Mouse (Mus musculus) kidney, adult 18-20 months (tissue): ENCODE data around the gene Epo.

Experiments
- DNase-seq: peaks from one replicate; pipeline ENCODE4 v3.0.0; 2021

Gene Epo

DNA sequence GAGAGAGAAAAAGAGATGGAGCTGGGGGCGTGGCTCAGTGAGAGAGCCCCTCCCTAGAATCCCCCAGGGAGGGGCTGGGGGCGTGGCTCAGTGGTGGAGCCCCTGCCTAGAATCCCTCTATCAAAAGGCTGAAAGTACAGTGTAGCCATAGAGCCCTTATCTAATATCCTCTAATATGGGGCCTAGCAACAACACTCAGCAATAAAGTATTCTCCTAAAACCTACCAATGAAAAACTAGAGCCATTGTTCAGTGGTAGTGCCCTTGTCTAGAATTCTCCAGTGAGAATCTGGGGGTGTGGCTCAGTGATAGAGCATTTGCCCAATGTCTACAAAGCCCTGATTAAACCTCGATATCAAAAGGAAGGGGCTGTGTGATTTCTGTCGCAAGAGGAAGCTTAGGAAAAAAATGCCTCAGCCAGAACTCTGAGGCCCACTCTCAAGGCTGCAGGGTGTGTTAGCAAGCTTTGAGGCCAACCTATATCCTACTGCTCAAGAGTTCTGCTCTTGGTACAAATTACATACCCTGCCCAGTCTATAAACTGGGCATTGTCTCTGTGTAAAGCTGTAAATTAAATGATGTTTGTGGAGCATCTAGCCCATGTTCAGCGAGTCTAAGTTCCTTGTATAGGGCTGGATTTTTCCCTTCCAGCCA is 60.7 kb downstream of the Epo start:
- no peak for DNase-seq

DNA sequence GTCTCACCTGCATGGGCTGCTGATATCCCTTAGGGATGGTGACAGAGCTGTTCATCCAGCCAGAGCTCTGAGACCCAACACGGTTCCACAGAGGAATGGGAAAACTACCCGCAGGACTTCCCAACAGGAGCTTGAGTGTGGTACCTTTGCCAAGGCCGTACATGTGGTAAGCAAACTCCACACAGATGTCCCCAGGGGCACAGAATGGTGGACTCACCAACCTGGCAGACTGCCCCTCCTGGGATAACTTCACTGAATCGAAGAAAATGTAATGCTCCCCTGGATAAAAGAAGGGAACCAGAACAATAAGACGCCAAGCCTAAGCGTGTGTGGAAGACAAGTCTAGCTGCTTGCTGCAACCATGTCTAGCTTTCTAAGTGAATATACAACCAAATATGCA is 66.1 kb downstream of the Epo start:
- no peak for DNase-seq

DNA sequence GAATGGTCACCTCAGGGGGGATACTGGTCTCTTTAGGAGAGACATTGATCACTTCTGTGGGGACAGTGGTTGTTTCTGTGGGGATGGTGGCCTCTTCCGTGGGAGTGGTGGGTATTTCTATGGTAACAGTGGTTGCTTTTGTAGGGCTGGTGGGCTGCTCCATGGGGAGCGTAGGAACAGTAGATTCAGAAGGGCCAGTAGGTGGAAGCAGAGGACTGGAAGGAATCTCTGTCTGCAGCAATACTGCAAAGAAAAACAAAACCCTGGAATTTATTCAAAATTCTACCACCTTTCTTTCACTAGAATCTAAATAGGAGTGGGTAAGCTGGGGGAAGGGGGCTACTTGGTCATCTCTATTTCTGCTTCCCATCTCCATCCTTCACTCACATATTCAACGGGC is 68.0 kb downstream of the Epo start:
- no peak for DNase-seq

DNA sequence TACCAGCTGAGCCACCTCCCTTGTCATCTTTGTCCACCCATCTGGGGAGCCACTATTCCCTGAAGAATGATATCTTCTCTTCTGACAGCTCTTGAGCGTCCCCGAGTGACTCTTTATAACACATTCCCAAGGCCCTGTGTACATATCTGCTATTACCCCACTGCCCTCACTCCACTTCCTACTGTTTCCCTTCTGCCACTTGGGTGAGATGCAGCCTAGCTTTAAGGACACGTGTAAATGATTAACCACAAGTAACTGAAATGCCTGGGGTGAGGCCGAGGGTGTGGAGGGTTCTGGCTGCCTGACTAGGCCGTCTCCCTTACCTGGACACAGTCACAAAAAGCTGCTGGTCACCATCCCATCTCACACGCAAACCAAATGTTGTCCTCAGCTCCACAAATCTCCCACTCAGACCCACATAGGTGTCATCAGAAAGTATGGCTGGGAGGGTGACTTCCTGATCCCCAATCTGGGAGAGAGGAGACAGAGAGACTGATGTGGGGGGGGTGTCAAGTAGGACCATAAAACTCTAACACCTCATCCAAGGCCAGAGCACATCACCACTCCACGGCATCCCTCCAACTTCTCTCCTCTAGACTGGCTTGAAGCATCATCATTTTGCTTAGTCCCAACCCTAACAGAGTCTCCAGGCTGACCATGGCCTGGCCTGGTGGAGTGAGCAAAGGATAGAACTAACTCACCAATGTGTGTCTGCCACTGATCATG is 77.0 kb downstream of the Epo start:
- DNase-seq, result peak; percentile 41

DNA sequence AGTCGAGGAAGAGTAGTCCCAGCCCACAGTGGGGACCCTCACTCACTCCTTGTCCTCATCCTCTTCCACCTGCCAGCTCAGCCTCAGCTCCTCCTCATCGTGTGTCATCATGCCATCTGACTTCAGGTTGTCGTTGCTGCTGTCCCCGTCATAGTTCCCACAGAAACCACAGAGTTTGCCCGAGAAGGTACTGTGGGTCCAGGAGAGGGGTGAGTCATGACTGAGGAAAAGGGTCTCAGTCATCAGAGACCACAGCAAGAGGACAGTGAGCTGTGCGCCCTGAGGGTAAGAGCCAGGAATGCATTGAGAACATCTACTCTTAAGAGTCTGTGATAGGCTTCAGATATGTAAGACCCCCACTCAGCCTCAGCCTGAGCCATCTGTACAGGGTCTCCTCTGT is 77.8 kb downstream of the Epo start:
- DNase-seq, result no peak

DNA sequence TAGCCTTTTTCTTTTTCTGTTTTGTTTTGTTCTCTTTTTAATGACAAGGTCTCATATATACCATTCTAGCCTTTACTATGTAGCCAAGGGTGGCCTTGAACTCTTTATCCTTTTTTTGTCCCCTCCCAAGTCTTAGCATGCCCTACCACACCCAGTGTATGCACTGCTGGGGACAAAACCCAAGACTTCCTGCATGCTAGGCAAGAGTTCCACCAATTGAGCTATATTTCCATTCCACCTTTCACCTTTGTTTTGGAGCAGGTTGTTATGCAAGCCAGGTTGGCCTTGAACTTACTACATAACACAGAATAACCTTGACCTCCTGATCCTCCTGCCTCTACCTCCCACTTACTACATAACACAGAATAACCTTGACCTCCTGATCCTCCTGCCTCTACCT is 87.5 kb downstream of the Epo start:
- no peak for DNase-seq

DNA sequence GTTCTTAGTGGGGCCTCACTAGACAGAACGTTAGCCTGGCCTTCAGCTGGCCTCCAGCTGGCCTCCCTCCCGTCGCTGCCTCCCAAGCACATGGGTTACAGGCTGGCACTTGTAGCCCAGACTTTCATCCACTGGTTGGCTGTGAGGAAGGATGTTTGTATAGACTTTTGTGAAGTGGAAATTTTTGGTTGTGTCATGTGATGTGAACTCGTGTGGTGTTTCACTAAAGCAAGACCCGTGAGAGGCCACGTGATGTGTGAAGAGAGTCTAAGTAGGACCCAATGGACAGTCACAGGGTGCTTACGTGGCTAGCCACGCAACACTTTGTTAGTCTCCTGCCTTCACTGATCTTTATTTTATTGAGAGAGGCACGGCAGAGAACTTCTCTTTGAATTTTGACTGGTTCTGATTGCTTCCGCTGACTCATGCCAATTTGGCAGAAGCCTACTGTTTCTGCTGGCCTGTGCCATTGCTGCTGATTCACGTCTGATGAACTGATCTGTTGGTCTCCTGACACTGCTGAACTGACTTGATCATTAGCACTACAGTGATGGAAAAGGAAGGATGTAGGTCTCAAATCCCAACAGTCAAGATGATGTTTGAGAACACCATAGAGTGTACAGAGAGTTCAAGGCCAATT is 92.7 kb downstream of the Epo start:
- DNase-seq, result no peak

DNA sequence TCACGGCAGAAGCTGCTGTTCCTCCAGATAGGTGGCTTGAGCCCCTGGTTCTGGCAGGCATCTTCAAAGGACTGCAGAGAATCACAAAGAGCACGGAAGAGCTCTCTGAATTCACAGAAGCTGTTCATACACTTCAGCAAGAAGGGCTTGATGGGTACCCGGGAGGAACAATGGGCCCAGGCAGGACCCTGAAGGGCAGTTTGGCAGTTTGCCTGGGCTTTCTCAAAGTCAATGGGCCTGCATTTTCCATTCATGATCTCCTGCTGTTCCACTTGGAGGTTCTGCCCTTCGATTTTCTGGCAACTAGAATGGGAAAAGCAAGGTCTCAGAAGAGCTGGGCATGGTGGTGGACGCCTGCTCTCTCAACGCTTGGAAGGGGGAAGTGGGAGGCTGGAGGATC is 99.2 kb downstream of the Epo start:
- DNase-seq, result no peak
